Mouse (Mus musculus): Measurements from ENCODE around the gene Herc4. TPM values are rescaled to one million over a fixed set of nuclear protein-coding genes. Genes with fewer than 3 reads are reported as not detected.
A peak's percentile ranks its signal among the peaks of the same experiment; 100 is the strongest.

Gene Herc4
- 20.9 and 23.5 TPM in 2 replicates for polyA plus RNA-seq (2015; fragmentation: Nextera tagmentation; extraction: Ambion mirVana)

GRCm38 (mm10) chr10:63243493-63244054 is at the start of gene Herc4:
Gene Herc4, plus strand, starts transcription at chr10:63243810.
- TF ChIP-seq CTCF (IDR thresholded peaks at IDR 0.05; ENCODE audit: low read depth) = no peak
- no peak for TF ChIP-seq EP300 (optimal IDR thresholded peaks at IDR 0.05)
- under 1% methylated on average over 40 of the region's 44 CpGs for WGBS
- Histone ChIP-seq H3K27ac (replicated peaks) (peak within 1 kb of the TSS; percentile 99), H3K4me1 (replicated peaks; ENCODE audit: control insufficient read depth, insufficient read depth) (no peaks in the 10 kb centered on the region; the same call in 1 of the 2 replicates), H3K4me2 (replicated peaks; ENCODE audit: low read depth) (peak within 1 kb of the TSS; percentile 56), H3K9ac (ENCODE audit: low read length) (peak within 1 kb of the TSS; percentile 98), H3K4me3 (ENCODE audit: low read depth, low read length) (peak within 1 kb of the TSS; percentile 97), H3K27me3 (ENCODE audit: control insufficient read depth, insufficient read depth, low read length) (no peaks in the 10 kb centered on the region), H3K36me3 (ENCODE audit: control insufficient read depth, insufficient read depth, low read length) (no peaks in the 10 kb centered on the region), H3K9me3 (ENCODE audit: control insufficient read depth, low read length) (no peaks in the 10 kb centered on the region)
- peak; percentile 100 for ATAC-seq (ENCODE audit: low FRiP score, low TSS enrichment)
- peak; percentile 99 for DNase-seq (ENCODE audit: low spot score)

- no peaks in the 10 kb centered on the region for H3K4me1 ChIP-seq (replicated peaks; ENCODE audit: control insufficient read depth, insufficient read depth)
- DNase-seq (ENCODE audit: low spot score) (no peak), ATAC-seq (ENCODE audit: low FRiP score, low TSS enrichment) (no peak)
- no peak overlapping the region for H3K4me2 ChIP-seq (replicated peaks; ENCODE audit: low read depth)
- no peak for TF ChIP-seq EP300 (optimal IDR thresholded peaks at IDR 0.05)
- no peak for TF ChIP-seq CTCF (IDR thresholded peaks at IDR 0.05; ENCODE audit: low read depth)
- no peaks in the 10 kb centered on the region for H3K9me3 ChIP-seq (ENCODE audit: control insufficient read depth, low read length)
- no peaks in the 10 kb centered on the region for H3K27me3 ChIP-seq (ENCODE audit: control insufficient read depth, insufficient read depth, low read length)
- H3K36me3 ChIP-seq (ENCODE audit: control insufficient read depth, insufficient read depth, low read length) = no peaks in the 10 kb centered on the region
- no peak overlapping the region for H3K4me3 ChIP-seq (ENCODE audit: low read depth, low read length)
- no peak overlapping the region for H3K27ac ChIP-seq (replicated peaks)
- 78% methylated on average over 4 of the region's 4 CpGs for WGBS
- H3K9ac ChIP-seq (ENCODE audit: low read length) = no peak overlapping the region
These were observed 44.6 kb upstream of the Herc4 start for GRCm38 (mm10) chr10:63199008-63199407.

- no peak overlapping the region for H3K9ac ChIP-seq (ENCODE audit: low read length)
- no peaks in the 10 kb centered on the region for H3K36me3 ChIP-seq (ENCODE audit: control insufficient read depth, insufficient read depth, low read length)
- WGBS = 75% methylated on average over 8 of the region's 8 CpGs
- H3K9me3 ChIP-seq (ENCODE audit: control insufficient read depth, low read length) = no peaks in the 10 kb centered on the region
- DNase-seq (ENCODE audit: low spot score) (no peak), ATAC-seq (ENCODE audit: low FRiP score, low TSS enrichment) (no peak)
- no peaks in the 10 kb centered on the region for H3K27me3 ChIP-seq (ENCODE audit: control insufficient read depth, insufficient read depth, low read length)
- no peak overlapping the region for H3K4me3 ChIP-seq (ENCODE audit: low read depth, low read length)
- no peaks in the 10 kb centered on the region for H3K4me1 ChIP-seq (replicated peaks; ENCODE audit: control insufficient read depth, insufficient read depth)
- TF ChIP-seq EP300 (optimal IDR thresholded peaks at IDR 0.05) (no peak), CTCF (IDR thresholded peaks at IDR 0.05; ENCODE audit: low read depth) (no peak)
- no peak overlapping the region for H3K4me2 ChIP-seq (replicated peaks; ENCODE audit: low read depth)
- H3K27ac ChIP-seq (replicated peaks) = no peak overlapping the region
These were observed 42.1 kb upstream of the Herc4 start for GRCm38 (mm10) chr10:63201534-63201933.

GRCm38 (mm10) chr10:63203002-63203401 is 40.6 kb upstream of the Herc4 start:
- TF ChIP-seq CTCF (IDR thresholded peaks at IDR 0.05; ENCODE audit: low read depth) (no peak), EP300 (optimal IDR thresholded peaks at IDR 0.05) (no peak)
- no peak overlapping the region for H3K27ac ChIP-seq (replicated peaks)
- H3K4me3 ChIP-seq (ENCODE audit: low read depth, low read length) = no peak overlapping the region
- H3K27me3 ChIP-seq (ENCODE audit: control insufficient read depth, insufficient read depth, low read length) = no peaks in the 10 kb centered on the region
- H3K4me1 ChIP-seq (replicated peaks; ENCODE audit: control insufficient read depth, insufficient read depth) = no peaks in the 10 kb centered on the region
- DNase-seq (ENCODE audit: low spot score) (no peak), ATAC-seq (ENCODE audit: low FRiP score, low TSS enrichment) (no peak)
- H3K36me3 ChIP-seq (ENCODE audit: control insufficient read depth, insufficient read depth, low read length) = no peaks in the 10 kb centered on the region
- no peak overlapping the region for H3K4me2 ChIP-seq (replicated peaks; ENCODE audit: low read depth)
- no peak overlapping the region for H3K9ac ChIP-seq (ENCODE audit: low read length)
- WGBS = 45% methylated on average over 3 of the region's 3 CpGs
- H3K9me3 ChIP-seq (ENCODE audit: control insufficient read depth, low read length) = no peaks in the 10 kb centered on the region

- no peak for DNase-seq (ENCODE audit: low spot score)
- Histone ChIP-seq H3K4me1 (replicated peaks; ENCODE audit: control insufficient read depth, insufficient read depth) (no peaks in the 10 kb centered on the region), H3K27me3 (ENCODE audit: control insufficient read depth, insufficient read depth, low read length) (no peaks in the 10 kb centered on the region), H3K4me3 (ENCODE audit: low read depth, low read length) (no peak within 1 kb of the TSS), H3K36me3 (ENCODE audit: control insufficient read depth, insufficient read depth, low read length) (no peaks in the 10 kb centered on the region), H3K9ac (ENCODE audit: low read length) (no peak within 1 kb of the TSS), H3K4me2 (replicated peaks; ENCODE audit: low read depth) (no peak within 1 kb of the TSS), H3K9me3 (ENCODE audit: control insufficient read depth, low read length) (no peaks in the 10 kb centered on the region), H3K27ac (replicated peaks) (no peak within 1 kb of the TSS)
- 74% methylated on average over 15 of the region's 15 CpGs for WGBS
- no peak for ATAC-seq (ENCODE audit: low FRiP score, low TSS enrichment)
- no peak for TF ChIP-seq EP300 (optimal IDR thresholded peaks at IDR 0.05)
- TF ChIP-seq CTCF (IDR thresholded peaks at IDR 0.05; ENCODE audit: low read depth) = no peak
These were observed 39.9 kb upstream of the Herc4 start, which contains the start of gene Mypn for GRCm38 (mm10) chr10:63203728-63204127. Gene Mypn, minus strand, starts transcription at chr10:63203952.

- Histone ChIP-seq H3K9me3 (ENCODE audit: control insufficient read depth, low read length) (no peaks in the 10 kb centered on the region), H3K4me3 (ENCODE audit: low read depth, low read length) (no peak overlapping the region), H3K4me1 (replicated peaks; ENCODE audit: control insufficient read depth, insufficient read depth) (no peaks in the 10 kb centered on the region), H3K36me3 (ENCODE audit: control insufficient read depth, insufficient read depth, low read length) (no peaks in the 10 kb centered on the region), H3K9ac (ENCODE audit: low read length) (no peak overlapping the region), H3K27ac (replicated peaks) (no peak overlapping the region), H3K27me3 (ENCODE audit: control insufficient read depth, insufficient read depth, low read length) (no peaks in the 10 kb centered on the region), H3K4me2 (replicated peaks; ENCODE audit: low read depth) (no peak overlapping the region)
- DNase-seq (ENCODE audit: low spot score) = no peak
- WGBS = 60% methylated on average over 6 of the region's 6 CpGs
- TF ChIP-seq CTCF (IDR thresholded peaks at IDR 0.05; ENCODE audit: low read depth) = no peak
- no peak for TF ChIP-seq EP300 (optimal IDR thresholded peaks at IDR 0.05)
- ATAC-seq (ENCODE audit: low FRiP score, low TSS enrichment) = no peak
These were observed 34.7 kb upstream of the Herc4 start for GRCm38 (mm10) chr10:63208871-63209270.
